Mouse (Mus musculus): ENCODE results near the gene Ms4a6c. TPM values are rescaled to one million over a fixed set of nuclear protein-coding genes. Genes with fewer than 3 reads are reported as not detected.
"Not testable (repeated sequence)": the region's sequence is repeated elsewhere in the genome, so short reads cannot be mapped to it uniquely, and the experiment has no call there.

Ms4a6c gene
- polyA plus RNA-seq, 1 experiment: 1.6 TPM

DNA sequence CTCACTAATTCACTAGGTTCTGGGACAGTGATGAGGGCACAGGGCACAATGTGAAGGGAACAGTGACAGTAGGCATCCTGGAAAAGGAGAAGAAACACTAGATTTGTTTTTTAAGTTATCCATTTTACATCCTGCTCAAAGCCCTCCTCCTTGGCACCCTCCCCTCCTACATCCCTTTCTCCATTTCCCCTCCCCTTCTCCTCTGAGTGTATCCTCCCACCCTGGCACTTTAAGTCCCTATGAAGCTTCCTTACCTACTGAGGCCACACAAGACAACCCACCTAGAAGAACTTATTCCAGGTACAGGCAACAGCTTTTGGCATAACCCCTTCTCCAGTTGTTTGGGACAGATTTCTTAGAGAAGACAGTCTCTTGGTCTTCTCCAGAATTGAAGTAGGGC lies 47.1 kb downstream of the Ms4a6c start, which contains the start of gene Ms4a6b:
Gene Ms4a6b (plus strand): TSS at position 267 of the 400 bp plus-strand sequence.
- TF ChIP-seq CTCF (IDR thresholded peaks at IDR 0.05; ENCODE audit: borderline replicate concordance, extremely low read depth, insufficient read depth, insufficient read length) (no peak), POLR2A (IDR thresholded peaks at IDR 0.05; ENCODE audit: borderline replicate concordance, extremely low read depth, insufficient read depth, insufficient read length, poor library complexity, severe bottlenecking) (no peak)
- DNase-seq (ENCODE audit: low read depth): no peak

DNA sequence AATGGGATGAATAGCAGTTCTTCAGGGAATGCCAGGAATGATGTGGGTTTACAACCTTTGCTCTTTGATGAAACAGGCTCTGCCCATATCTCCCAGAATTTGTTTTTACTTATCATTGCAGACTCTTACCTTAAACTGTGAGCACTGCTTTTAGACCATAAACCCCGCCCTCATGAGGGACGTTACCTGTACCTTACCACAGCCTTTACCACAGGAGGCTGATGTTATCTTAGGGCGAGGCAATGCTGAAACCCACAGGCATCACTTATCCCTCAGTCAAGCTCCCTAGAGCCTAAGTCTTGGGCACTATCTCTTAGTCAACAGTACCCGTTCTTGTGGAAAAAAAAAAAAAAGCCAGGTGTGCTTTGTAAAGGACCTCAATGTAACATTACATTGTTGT lies 47.7 kb downstream of the Ms4a6c start:
- no peak for DNase-seq (ENCODE audit: low read depth)
- TF ChIP-seq CTCF (IDR thresholded peaks at IDR 0.05; ENCODE audit: borderline replicate concordance, extremely low read depth, insufficient read depth, insufficient read length) (no peak), POLR2A (IDR thresholded peaks at IDR 0.05; ENCODE audit: borderline replicate concordance, extremely low read depth, insufficient read depth, insufficient read length, poor library complexity, severe bottlenecking) (no peak)

- DNase-seq (ENCODE audit: low read depth): not testable (repeated sequence)
Observed at GRCm38 (mm10) chr19:11517373-11517772, 48.2 kb downstream of the Ms4a6c start.

DNA sequence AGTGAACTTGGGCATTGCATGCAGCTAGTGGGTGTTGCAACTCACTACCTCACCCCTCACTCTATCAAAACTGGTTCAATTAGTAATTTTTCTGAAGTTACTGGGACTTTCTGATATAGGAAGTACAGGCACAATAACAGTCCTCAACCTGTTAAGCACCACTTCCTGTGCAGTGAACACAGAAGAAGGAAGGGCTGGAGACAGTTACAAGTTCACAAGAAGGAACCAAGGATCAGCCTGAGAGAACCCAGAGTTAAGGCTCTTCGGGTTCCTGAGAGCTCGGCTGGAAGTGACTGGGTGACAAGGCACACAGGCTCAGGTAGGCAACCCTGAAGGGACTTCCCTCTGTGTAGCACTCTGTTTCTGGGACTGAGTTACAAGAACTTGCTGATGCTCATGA lies 49.2 kb downstream of the Ms4a6c start:
- not testable (repeated sequence) for DNase-seq (ENCODE audit: low read depth)

- no peak for TF ChIP-seq POLR2A (IDR thresholded peaks at IDR 0.05; ENCODE audit: borderline replicate concordance, extremely low read depth, insufficient read depth, insufficient read length, poor library complexity, severe bottlenecking)
- TF ChIP-seq CTCF (IDR thresholded peaks at IDR 0.05; ENCODE audit: borderline replicate concordance, extremely low read depth, insufficient read depth, insufficient read length): no peak
- no peak for DNase-seq (ENCODE audit: low read depth)
Observed at GRCm38 (mm10) chr19:11520146-11520545, 51.0 kb downstream of the Ms4a6c start.

Other genes with a start within 250 kb of the Ms4a6c start
- gene Ms4a12, start 236.9 kb upstream of the Ms4a6c start, polyA plus RNA-seq (2012; rRNA removed): not detected in 2 replicates
- gene Ms4a1, start 203.1 kb upstream of the Ms4a6c start, polyA plus RNA-seq (2012; rRNA removed): not detected in 2 replicates
- gene Ms4a5, start 185.5 kb upstream of the Ms4a6c start, polyA plus RNA-seq (2012; rRNA removed): not detected in 2 replicates
- 0.15 and 0.18 TPM in 2 replicates for gene Ms4a14, start 154.9 kb upstream of the Ms4a6c start, polyA plus RNA-seq (2012; rRNA removed)
- gene Ms4a7, start 133.2 kb upstream of the Ms4a6c start, polyA plus RNA-seq (2012; rRNA removed): 0.86 and 1.9 TPM in 2 replicates
- 0.25 and 0.38 TPM in 2 replicates for gene Ms4a4a, start 93.8 kb upstream of the Ms4a6c start, polyA plus RNA-seq (2012; rRNA removed)
- gene Ms4a4c, start 64.6 kb upstream of the Ms4a6c start, polyA plus RNA-seq (2012; rRNA removed): 0.06 and 0.12 TPM in 2 replicates
- not detected in 2 replicates for gene Ms4a4b, start 25.8 kb upstream of the Ms4a6c start, polyA plus RNA-seq (2012; rRNA removed)
- 0.13 TPM in 1 of 2 replicates, not detected in the other for gene Gm8369, start 16.6 kb downstream of the Ms4a6c start, polyA plus RNA-seq (2012; rRNA removed)
- gene Ms4a6b, start 47.1 kb downstream of the Ms4a6c start, polyA plus RNA-seq (2012; rRNA removed): 1.7 and 2.7 TPM in 2 replicates
- gene Ms4a4d, start 67.4 kb downstream of the Ms4a6c start, polyA plus RNA-seq (2012; rRNA removed): 0.11 TPM in 1 of 2 replicates, not detected in the other
- 1.7 TPM in 2 replicates for gene Ms4a6d, start 135.5 kb downstream of the Ms4a6c start, polyA plus RNA-seq (2012; rRNA removed)
- 0.11 and 0.14 TPM in 2 replicates for gene Ms4a2, start 154.4 kb downstream of the Ms4a6c start, polyA plus RNA-seq (2012; rRNA removed)
- not detected in 2 replicates for gene Ms4a3, start 171.5 kb downstream of the Ms4a6c start, polyA plus RNA-seq (2012; rRNA removed)
- not detected in 2 replicates for gene Oosp2, start 191.2 kb downstream of the Ms4a6c start, polyA plus RNA-seq (2012; rRNA removed)
- not detected in 2 replicates for gene Oosp1, start 221.8 kb downstream of the Ms4a6c start, polyA plus RNA-seq (2012; rRNA removed)
- not detected in 2 replicates for gene Oosp3, start 227.7 kb downstream of the Ms4a6c start, polyA plus RNA-seq (2012; rRNA removed)